Mouse (Mus musculus): Measurements from ENCODE around the gene Rgs12. TPM values are rescaled to one million over a fixed set of nuclear protein-coding genes. Genes with fewer than 3 reads are reported as not detected.

The Rgs12 gene
- 51.6 and 73.3 TPM in 2 replicates for polyA plus RNA-seq (2012; ENCODE audit: low replicate concordance)

DNA sequence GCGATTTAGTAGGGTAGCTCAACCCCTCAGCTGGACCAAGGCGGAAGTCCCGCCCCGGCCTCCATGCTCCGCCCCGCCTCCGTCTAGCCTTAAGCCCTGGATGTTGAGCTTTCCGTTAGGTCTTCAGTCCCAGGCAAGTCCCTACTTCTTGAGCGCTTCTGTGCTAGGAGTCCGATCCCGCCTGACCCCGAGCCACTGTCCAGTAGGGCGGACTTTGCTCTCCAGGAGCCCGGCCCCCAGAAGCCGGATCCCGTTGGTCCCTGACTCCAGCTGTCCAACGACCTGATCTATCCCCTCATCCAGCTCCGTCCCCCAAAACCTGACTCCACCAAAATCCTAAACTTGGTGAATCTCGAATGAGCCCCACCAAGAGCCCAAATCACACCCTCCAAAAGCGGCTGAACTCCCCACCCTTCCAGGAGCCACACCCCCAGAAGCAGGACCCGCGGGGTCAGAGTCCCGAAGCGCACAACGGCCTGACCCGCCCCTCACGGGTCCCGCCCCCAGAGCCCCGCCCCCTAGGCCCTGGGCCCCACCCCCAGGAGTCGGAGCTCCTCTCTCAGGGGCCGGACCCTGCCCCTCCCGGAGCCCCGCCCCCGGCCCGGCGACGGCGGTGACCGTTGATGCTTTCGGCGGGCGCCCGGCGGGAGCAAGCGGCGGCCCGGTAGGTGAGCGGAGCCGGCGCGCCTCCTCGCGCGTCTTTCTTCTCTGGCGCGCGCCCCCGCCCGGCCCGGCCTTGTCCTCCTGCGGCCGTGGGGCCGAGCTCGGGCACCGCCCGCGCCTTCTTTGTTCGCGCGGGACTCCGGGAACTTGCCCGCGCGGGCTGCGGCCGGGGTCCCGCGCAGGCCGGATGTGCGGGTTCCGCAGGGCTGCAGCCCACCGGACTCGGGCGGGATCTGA, at the start of gene Rgs12:
TSS of gene Rgs12 (plus strand) at position 585 of the 900 bp plus-strand sequence.

GRCm38 (mm10) chr5:34907910-34908725, 41.1 kb upstream of the Rgs12 start, which contains the start of gene Msantd1:
Gene Msantd1 (plus strand): TSS chr5:34908012.

DNA sequence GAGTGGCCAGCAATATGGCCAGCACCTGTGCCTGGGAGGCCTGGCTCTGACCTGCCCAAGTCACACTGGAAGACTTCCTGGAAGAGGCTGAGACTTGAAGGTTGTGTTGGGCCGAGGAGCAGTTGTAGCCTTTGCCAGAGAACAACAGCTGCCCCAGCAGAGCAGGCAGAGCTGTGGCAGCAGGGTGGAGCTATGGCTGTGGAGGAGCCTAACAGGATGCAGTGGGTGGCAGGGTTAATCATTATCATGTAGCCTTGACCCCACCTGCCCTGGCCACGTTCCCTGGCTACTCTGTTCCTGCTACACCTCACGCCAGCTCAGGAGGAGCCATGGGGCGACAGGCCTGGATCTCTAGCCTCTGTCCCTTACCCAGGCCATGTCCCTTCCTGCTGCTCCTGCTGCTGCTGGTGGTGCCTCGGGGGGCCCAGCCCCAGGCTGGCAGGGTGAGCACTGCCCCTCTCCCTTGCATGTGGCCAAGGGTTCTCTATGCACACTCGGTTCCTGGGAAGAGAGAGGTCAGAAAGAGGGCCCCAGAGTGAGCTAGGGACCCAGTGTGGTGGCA, 92.1 kb downstream of the Rgs12 start, which contains the start of gene Hgfac:
TSS of gene Hgfac (plus strand) at position 242 of the 562 bp plus-strand sequence.

DNA sequence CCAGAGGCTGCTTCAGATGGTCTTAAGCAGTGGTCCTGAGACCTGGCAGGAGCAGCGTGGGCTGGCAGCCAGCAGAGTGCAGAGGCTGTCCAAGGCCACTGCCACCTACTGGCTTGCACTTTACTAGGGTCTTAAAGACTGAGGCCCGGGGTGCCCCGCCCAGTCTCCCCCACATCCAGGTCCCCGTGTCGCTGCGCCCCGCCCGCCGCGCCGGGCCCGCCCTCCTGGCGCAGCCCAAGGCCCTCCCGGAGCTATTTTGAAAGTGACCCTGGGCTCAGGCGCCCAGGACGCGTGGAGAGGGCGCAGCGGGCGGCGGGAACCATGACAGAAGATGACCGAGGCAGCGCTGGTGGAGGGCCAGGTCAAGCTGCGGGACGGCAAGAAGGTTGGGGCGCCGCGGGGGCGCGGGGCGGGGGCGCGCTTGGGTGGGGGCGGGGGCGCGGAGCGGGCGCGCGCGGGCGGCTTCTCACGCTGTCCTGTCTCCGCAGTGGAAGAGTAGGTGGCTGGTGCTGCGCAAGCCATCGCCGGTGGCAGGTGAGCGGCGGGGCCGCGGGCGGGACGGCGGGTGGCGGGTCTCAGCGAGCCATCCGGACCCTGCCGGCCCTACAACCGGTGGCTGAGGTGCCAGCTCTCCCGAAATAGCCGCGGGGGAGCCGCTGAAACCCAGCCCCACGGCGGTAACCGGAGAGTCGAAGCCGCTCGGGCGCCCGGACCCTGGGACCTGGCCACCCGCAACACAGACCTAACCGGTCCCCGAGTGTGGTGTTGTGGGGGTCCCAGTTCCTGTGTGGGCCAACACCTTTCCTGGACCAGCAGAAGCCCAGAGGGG, 107.6 kb downstream of the Rgs12 start, which contains the start of gene Dok7:
TSS of gene Dok7 (plus strand) at position 163 of the 829 bp plus-strand sequence.

Other genes starting within 250 kb of the Rgs12 start
- gene Htt, start 187.7 kb upstream of the Rgs12 start, polyA plus RNA-seq (2012; ENCODE audit: low replicate concordance) = 5.9 and 9.3 TPM in 2 replicates
- 0.07 and 0.32 TPM in 2 replicates for gene Msantd1, start 41.4 kb upstream of the Rgs12 start, polyA plus RNA-seq (2012; ENCODE audit: low replicate concordance)
- gene Hgfac, start 92.1 kb downstream of the Rgs12 start, polyA plus RNA-seq (2012; ENCODE audit: low replicate concordance) = 1.2 and 2.5 TPM in 2 replicates
- 0.14 and 0.18 TPM in 2 replicates for gene Dok7, start 107.3 kb downstream of the Rgs12 start, polyA plus RNA-seq (2012; ENCODE audit: low replicate concordance)
- 5.3 and 17.9 TPM in 2 replicates for gene Lrpap1, start 156.3 kb downstream of the Rgs12 start, polyA plus RNA-seq (2012; ENCODE audit: low replicate concordance)

Measured in leukemia stem cell, adult 10-12 weeks (primary cell).